Mouse (Mus musculus) intestine, embryonic 14.5 days (tissue): ENCODE results near the gene Scgb2b18. TPM values are rescaled to one million over a fixed set of nuclear protein-coding genes. Genes with fewer than 3 reads are reported as not detected.
"Not testable (repeated sequence)": the region's sequence is repeated elsewhere in the genome, so short reads cannot be mapped to it uniquely, and the experiment has no call there.

Experiments
- ATAC-seq: fragments of 200-750 bp; cut with Nextera tagmentation; replicated peaks from 2 replicates; pipeline ENCODE4 v1.8.0; 2017; ENCODE audit warnings: low read depth, moderate number of reproducible peaks, moderate TSS enrichment, moderate library complexity; ENCODE audit not compliant: low FRiP score, low TSS enrichment
- DNase-seq: peaks from one replicate; pipeline ENCODE4 v3.0.0-alpha.2; 2018; ENCODE audit warnings: low spot score
- H3K27ac ChIP-seq: fragments of 300-500 bp; sonication (generic); 2 replicates; pipeline ENCODE4 v1.5.1; 2014; ENCODE audit warnings: low read depth, mild to moderate bottlenecking, control low read depth
- H3K27me3 ChIP-seq: fragments of 300-500 bp; sonication (generic); replicated peaks from 2 replicates; pipeline ENCODE4 v1.6.1; 2014; ENCODE audit warnings: low read length, control low read depth; ENCODE audit not compliant: control insufficient read depth, insufficient read depth
- H3K36me3 ChIP-seq: fragments of 300-500 bp; sonication (generic); 2 replicates; pipeline ENCODE4 v1.6.1; 2014; ENCODE audit warnings: low read length, control low read depth; ENCODE audit not compliant: control insufficient read depth, insufficient read depth
- H3K4me1 ChIP-seq: fragments of 300-500 bp; sonication (generic); replicated peaks from 2 replicates; pipeline ENCODE4 v1.6.1; 2014; ENCODE audit warnings: low read length, control low read depth, mixed read lengths; ENCODE audit not compliant: control insufficient read depth, insufficient read depth
- H3K4me2 ChIP-seq: fragments of 300-500 bp; sonication (generic); 2 replicates; pipeline ENCODE4 v1.6.1; 2014; ENCODE audit warnings: low read length
- H3K4me3 ChIP-seq: fragments of 300-500 bp; sonication (generic); 2 replicates; pipeline ENCODE4 v1.5.1; 2014; ENCODE audit warnings: low read depth, low read length, control low read depth, mixed read lengths
- H3K9ac ChIP-seq: fragments of 300-500 bp; sonication (generic); 2 replicates; pipeline ENCODE4 v1.6.1; 2014; ENCODE audit warnings: mild to moderate bottlenecking, low read length
- H3K9me3 ChIP-seq: fragments of 300-500 bp; sonication (generic); 2 replicates; pipeline ENCODE4 v1.6.1; 2016; ENCODE audit warnings: low read length, control low read depth; ENCODE audit not compliant: control insufficient read depth
- WGBS: fragments of 180-500 bp; shearing (Covaris S2); extraction: QIAGEN DNeasy Blood & Tissue Kit; methylation state at CpG from one replicate; pipeline ENCODE4 v1.1.7; 2014; 5-methylcytosine and 5-hydroxymethylcytosine counted together
- polyA plus RNA-seq: library from polyadenylated mRNA; unstranded; fragments of >200 nt; fragmentation: Nextera tagmentation; extraction: Ambion mirVana; gene quantifications from 2 replicates; pipeline ENCODE4 v1.2.1, GENCODE M21; 2014

Gene Scgb2b18
- polyA plus RNA-seq, result not detected in 2 replicates

GRCm38 (mm10) chr7:33173764-33174163, at the start of gene Scgb2b18:
Gene Scgb2b18, minus strand, starts transcription at chr7:33173864.
- 79% methylated on average over 2 of the region's 2 CpGs for WGBS
- H3K27me3 ChIP-seq, H3K9me3 ChIP-seq, ATAC-seq, H3K36me3 ChIP-seq, H3K9ac ChIP-seq, H3K4me3 ChIP-seq, H3K4me2 ChIP-seq, H3K4me1 ChIP-seq, DNase-seq, H3K27ac ChIP-seq: not testable (repeated sequence)

DNA sequence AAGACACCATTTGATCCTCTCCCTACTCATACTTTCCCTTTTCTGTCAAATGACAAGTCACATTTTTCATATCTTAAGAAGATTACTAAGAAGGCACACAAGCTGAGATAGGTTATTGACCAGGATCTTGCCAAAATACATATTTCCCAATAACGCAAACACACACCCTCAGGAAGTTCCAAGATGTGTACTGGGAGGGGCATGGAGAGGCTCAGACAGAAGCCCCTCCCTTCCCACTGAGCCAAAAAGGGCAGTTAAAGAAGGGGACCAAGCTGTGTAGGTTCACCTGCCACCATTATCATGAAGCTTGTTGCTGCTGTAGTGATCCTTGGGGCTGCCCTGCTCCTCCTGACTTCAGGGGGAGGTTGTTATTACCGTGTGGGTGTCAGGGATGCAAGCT, 11.6 kb upstream of the Scgb2b18 start, which contains the start of gene Scgb1b18:
Gene Scgb1b18, plus strand, starts transcription at position 301 of the 400 bp plus-strand sequence.
- not testable (repeated sequence) for H3K4me2 ChIP-seq, H3K9ac ChIP-seq, H3K27ac ChIP-seq, ATAC-seq, H3K4me1 ChIP-seq, H3K9me3 ChIP-seq, H3K36me3 ChIP-seq, DNase-seq, H3K4me3 ChIP-seq, H3K27me3 ChIP-seq
- no CpG with 5 or more reads among the region's 2 CpGs for WGBS

Other genes with a start within 250 kb of the Scgb2b18 start
- gene Scgb2b17, start 117.3 kb downstream of the Scgb2b18 start, polyA plus RNA-seq, result not detected in 2 replicates
- not detected in 2 replicates for gene Scgb1b17, start 110.4 kb downstream of the Scgb2b18 start, polyA plus RNA-seq
- gene Scgb1b18, start 11.7 kb upstream of the Scgb2b18 start, polyA plus RNA-seq, result not detected in 2 replicates
- gene Scgb2b19, start 106.5 kb upstream of the Scgb2b18 start, polyA plus RNA-seq, result not detected in 2 replicates
- gene Scgb1b19, start 113.4 kb upstream of the Scgb2b18 start, polyA plus RNA-seq, result not detected in 2 replicates
- gene Scgb2b20, start 192.5 kb upstream of the Scgb2b18 start, polyA plus RNA-seq, result not detected in 2 replicates
- gene Scgb1b20, start 199.4 kb upstream of the Scgb2b18 start, polyA plus RNA-seq, result not detected in 2 replicates